Mouse (Mus musculus) stomach, postnatal 0 days (tissue): Measurements from ENCODE around the gene Dclk2. TPM values are rescaled to one million over a fixed set of nuclear protein-coding genes. Genes with fewer than 3 reads are reported as not detected.
A peak's percentile ranks its signal among the peaks of the same experiment; 100 is the strongest.

Source experiments
- ATAC-seq: fragments of 200-750 bp; cut with Nextera tagmentation; 2 replicates; pipeline ENCODE4 v1.8.0; 2017; ENCODE audit not compliant: low FRiP score, low TSS enrichment
- DNase-seq: peaks from one replicate; pipeline ENCODE4 v3.0.0-alpha.2; 2016; ENCODE audit warnings: low spot score
- H3K27ac ChIP-seq: fragments of 300-500 bp; sonication (generic); replicated peaks from 2 replicates; pipeline ENCODE4 v1.5.1; 2014; ENCODE audit warnings: mild to moderate bottlenecking, control low read depth
- H3K27me3 ChIP-seq: fragments of 300-500 bp; sonication (generic); 2 replicates; pipeline ENCODE4 v1.6.1; 2014; ENCODE audit warnings: low read length; ENCODE audit not compliant: control insufficient read depth, insufficient read depth
- H3K36me3 ChIP-seq: fragments of 300-500 bp; sonication (generic); 2 replicates; pipeline ENCODE4 v1.6.1; 2014; ENCODE audit warnings: low read length, mixed read lengths; ENCODE audit not compliant: control insufficient read depth, insufficient read depth
- H3K4me1 ChIP-seq: fragments of 300-500 bp; sonication (generic); replicated peaks from 2 replicates; pipeline ENCODE4 v1.6.1; 2014; ENCODE audit warnings: antibody characterized with exemption; ENCODE audit not compliant: control insufficient read depth, insufficient read depth
- H3K4me2 ChIP-seq: fragments of 300-500 bp; sonication (generic); replicated peaks from 2 replicates; pipeline ENCODE4 v1.6.1; 2014; ENCODE audit warnings: low read depth, mild to moderate bottlenecking, control low read depth, moderate library complexity
- H3K4me3 ChIP-seq: fragments of 300-500 bp; sonication (generic); 2 replicates; pipeline ENCODE4 v1.5.1; 2014; ENCODE audit warnings: low read depth, low read length, control low read depth
- H3K9ac ChIP-seq: fragments of 300-500 bp; sonication (generic); 2 replicates; pipeline ENCODE4 v1.6.1; 2014; ENCODE audit warnings: mild to moderate bottlenecking, low read length, control low read depth, mixed read lengths
- H3K9me3 ChIP-seq: fragments of 300-500 bp; sonication (generic); 2 replicates; pipeline ENCODE4 v1.6.1; 2016; ENCODE audit warnings: low read length; ENCODE audit not compliant: control insufficient read depth
- CTCF ChIP-seq: IDR thresholded peaks from 2 replicates; pipeline ENCODE4 v1.5.1; 2016; ENCODE audit warnings: antibody characterized with exemption, low read depth, mild to moderate bottlenecking, moderate library complexity
- EP300 ChIP-seq: optimal IDR thresholded peaks from 2 replicates; pipeline ENCODE3; 2016; ENCODE audit warnings: antibody characterized with exemption
- WGBS: fragments of 180-500 bp; shearing (Covaris S2); extraction: QIAGEN DNeasy Blood & Tissue Kit; methylation state at CpG from one replicate; pipeline ENCODE4 v1.1.7; 2014; 5-methylcytosine and 5-hydroxymethylcytosine counted together
- polyA plus RNA-seq: library from polyadenylated mRNA; unstranded; fragments of >200 nt; fragmentation: Nextera tagmentation; extraction: Ambion mirVana; gene quantifications from 2 replicates; pipeline ENCODE4 v1.2.1, GENCODE M21; 2015

Dclk2 gene
- polyA plus RNA-seq: 2.0 and 2.3 TPM in 2 replicates

DNA sequence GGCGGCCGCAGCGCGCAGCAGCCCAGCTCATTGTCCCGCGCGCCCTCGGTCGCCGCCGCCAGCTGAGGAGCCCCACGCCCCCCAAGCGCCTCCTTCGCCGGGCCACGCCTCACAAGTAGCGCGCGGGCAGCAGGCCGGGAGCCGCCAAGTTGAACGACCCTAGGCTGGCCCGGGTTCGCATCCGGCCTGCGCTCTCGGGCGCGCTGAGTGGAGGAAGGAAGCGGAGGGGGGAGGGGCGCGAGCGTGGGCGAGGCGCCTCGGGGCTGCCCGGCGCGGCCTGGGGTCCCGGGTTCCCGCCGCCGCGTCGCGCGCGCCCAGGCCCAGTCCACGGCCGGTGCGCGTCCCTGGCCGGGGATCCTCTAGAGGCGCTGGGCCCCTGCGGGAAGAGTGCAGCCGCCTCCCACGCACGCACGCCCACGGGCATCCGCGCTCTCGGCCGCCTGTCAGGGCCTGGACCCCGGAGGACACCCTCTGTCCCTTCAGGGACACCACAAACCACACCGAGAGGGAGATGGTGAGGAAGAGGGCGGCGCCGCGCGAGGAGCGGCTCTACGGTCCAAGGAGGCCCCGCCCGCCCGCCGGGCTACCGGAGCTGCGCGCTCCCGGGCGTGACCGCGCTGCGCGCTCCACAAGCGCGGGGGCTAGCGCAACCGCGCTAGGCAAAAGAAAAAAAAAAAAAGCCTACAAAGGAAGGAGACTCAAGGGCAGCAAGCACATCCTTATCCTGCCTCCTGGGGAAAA lies at the start of gene Dclk2:
Dclk2 (minus strand) TSS at position 510 of the 741 bp plus-strand sequence.
- H3K27me3 ChIP-seq: no peaks in the 10 kb centered on the region
- under 1% methylated on average over 48 of the region's 91 CpGs for WGBS
- ATAC-seq (peak; percentile 74), DNase-seq (peak; percentile 54)
- no peaks in the 10 kb centered on the region for H3K9me3 ChIP-seq
- peak within 1 kb of the TSS; percentile 72 for H3K4me3 ChIP-seq
- no peaks in the 10 kb centered on the region for H3K36me3 ChIP-seq
- TF ChIP-seq CTCF (no peak), EP300 (no peak)
- H3K4me1 ChIP-seq: peaks cover 2% of the 10 kb centered on the region; the same call in 1 of the 2 replicates
- H3K9ac ChIP-seq: peak within 1 kb of the TSS; percentile 69
- H3K27ac ChIP-seq: peak within 1 kb of the TSS; percentile 70
- peak within 1 kb of the TSS; percentile 91 for H3K4me2 ChIP-seq

DNA sequence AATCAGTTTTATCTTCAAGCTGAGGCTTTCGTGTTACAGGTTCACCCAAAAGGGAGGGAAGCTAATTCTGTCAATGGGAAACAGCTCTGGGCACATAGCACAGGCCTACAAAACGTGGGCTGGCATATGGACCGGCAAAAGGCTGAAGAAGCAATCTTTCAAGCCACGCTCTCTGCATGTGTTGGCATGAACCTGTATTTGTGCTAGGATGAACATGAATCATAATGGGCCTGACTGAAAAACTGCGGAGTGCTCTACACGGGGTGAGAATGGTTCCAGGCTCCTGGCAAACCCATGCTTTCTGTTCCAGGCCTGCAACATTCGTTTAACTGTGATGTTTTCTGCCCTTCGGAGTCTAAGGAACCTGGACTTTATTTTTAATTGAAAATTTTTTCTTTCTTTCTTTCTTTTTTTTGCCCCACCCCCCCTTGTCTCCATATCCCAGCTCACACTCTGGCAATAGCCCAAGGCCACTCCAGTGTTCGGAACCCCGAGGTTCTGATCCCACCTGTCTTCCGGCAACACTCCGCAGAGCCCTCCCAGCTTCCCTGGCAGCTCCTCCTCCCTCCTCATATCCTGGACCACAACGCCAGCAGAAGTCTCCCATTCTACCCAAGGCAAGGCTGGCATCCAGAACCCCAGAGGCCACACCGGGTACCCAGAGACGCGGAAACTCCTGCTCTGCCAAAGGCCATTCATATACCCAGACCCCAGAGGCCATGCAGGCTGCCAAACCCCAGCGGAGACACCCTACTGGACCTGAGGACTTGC lies 42.2 kb upstream of the Dclk2 start:
- Histone ChIP-seq H3K27ac (no peak overlapping the region), H3K9ac (no peak overlapping the region), H3K4me2 (no peak overlapping the region), H3K4me3 (no peak overlapping the region), H3K27me3 (no peaks in the 10 kb centered on the region), H3K4me1 (no peaks in the 10 kb centered on the region), H3K9me3 (no peaks in the 10 kb centered on the region), H3K36me3 (no peaks in the 10 kb centered on the region)
- 78% methylated on average over 17 of the region's 17 CpGs for WGBS
- ATAC-seq (no peak), DNase-seq (no peak)
- no peak for TF ChIP-seq CTCF
- no peak for TF ChIP-seq EP300

DNA sequence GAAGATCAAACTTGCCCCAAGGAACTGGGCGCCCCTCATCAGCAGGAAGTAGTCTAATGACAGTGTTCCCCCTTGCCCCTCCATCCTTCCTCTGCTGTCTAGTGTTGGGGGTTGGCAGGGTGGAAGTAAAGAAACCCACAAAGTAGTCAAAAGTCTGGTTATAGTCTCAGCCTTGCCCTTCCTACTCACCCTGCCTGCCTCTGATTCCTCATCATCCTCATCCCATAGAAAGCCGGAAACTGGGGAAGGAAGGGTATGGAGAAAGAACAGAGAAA lies 40.7 kb upstream of the Dclk2 start:
- Histone ChIP-seq H3K4me1 (no peaks in the 10 kb centered on the region), H3K27me3 (no peaks in the 10 kb centered on the region), H3K9ac (no peak overlapping the region), H3K4me3 (no peak overlapping the region), H3K36me3 (no peaks in the 10 kb centered on the region), H3K27ac (no peak overlapping the region), H3K4me2 (no peak overlapping the region), H3K9me3 (no peaks in the 10 kb centered on the region)
- TF ChIP-seq CTCF: no peak
- no peak for TF ChIP-seq EP300
- ATAC-seq: no peak
- WGBS: 82% methylated on average over 2 of the region's 2 CpGs
- DNase-seq: no peak

DNA sequence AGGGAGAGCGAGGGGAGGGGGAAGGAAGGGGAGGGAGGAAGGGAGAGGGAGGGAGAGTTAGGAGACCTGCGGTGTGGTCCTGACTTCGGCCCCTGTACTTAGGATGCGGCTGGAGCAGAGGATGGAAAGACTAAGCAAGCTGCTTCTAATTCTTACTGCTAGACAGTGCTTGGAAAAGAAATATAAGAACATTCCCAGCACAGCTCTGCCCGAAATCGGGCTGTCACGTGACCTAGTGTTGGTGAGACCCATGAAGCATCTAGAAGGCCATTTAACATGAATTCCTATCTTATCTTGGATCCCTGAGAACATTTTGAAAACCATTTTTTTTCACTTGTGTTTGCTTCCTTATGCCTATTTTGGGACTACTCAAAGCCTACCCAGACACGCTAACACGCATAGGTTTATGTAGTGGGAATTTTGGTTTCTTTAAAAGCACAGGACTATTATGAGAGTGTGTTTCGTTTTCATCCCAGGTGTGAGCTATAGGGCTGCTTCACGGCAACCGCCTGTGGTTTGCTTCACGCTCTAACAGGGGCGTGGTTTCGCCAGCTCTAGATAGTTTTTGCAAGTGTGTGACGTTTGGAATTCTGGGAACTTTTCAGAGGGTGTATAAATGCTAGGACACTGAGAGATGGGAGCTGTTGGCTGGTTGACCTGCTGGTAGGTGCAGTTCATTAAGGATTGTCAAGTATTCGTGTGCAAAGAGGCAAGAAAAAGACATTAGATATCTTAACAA lies 40.2 kb upstream of the Dclk2 start:
- no peak for DNase-seq
- Histone ChIP-seq H3K27me3 (no peaks in the 10 kb centered on the region), H3K9ac (no peak overlapping the region), H3K27ac (no peak overlapping the region), H3K4me3 (no peak overlapping the region), H3K4me1 (no peaks in the 10 kb centered on the region), H3K4me2 (no peak overlapping the region), H3K36me3 (no peaks in the 10 kb centered on the region), H3K9me3 (no peaks in the 10 kb centered on the region)
- no peak for ATAC-seq
- TF ChIP-seq CTCF: no peak
- TF ChIP-seq EP300: no peak
- 83% methylated on average over 17 of the region's 17 CpGs for WGBS

DNA sequence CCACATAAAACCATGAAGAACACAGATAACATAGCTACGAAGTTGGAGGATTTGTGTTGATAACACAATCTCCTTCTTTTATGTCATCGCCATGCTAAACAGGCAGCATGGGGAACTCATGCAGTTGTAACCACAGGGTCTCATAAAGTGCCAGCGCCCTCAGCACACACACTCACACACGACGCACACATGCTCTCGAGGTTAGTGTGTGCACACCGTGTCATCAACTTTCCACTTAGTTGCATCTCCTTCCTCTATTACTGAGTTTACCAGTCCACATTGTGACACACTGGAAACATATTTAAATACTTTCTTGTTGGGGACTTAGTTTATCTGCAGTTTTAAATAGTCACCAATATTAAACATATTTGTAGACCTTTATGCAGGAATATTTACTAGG lies 38.4 kb upstream of the Dclk2 start:
- no peak for DNase-seq
- 83% methylated on average over 7 of the region's 7 CpGs for WGBS

More for the DNA sequence above, 38.4 kb upstream of the Dclk2 start:
- TF ChIP-seq EP300: no peak
- no peak for TF ChIP-seq CTCF
- ATAC-seq: no peak
- no peak overlapping the region for H3K4me2 ChIP-seq
- no peaks in the 10 kb centered on the region for H3K4me1 ChIP-seq
- no peaks in the 10 kb centered on the region for H3K27me3 ChIP-seq
- no peak overlapping the region for H3K27ac ChIP-seq
- no peak overlapping the region for H3K4me3 ChIP-seq
- no peak overlapping the region for H3K9ac ChIP-seq
- H3K9me3 ChIP-seq: no peaks in the 10 kb centered on the region
- H3K36me3 ChIP-seq: no peaks in the 10 kb centered on the region
